Mouse (Mus musculus) myocyte (in vitro differentiated cells): Measurements from ENCODE around the gene Ust.

Source experiments
- E2F4 ChIP-seq: IDR thresholded peaks from one replicate; pipeline ENCODE4 v1.6.1; 2011; ENCODE audit warnings: mild to moderate bottlenecking, control low read depth, moderate library complexity; ENCODE audit not compliant: insufficient read depth
- MAX ChIP-seq: IDR thresholded peaks from one replicate; pipeline ENCODE4 v1.6.1; 2011; ENCODE audit warnings: low read depth, mild to moderate bottlenecking, control low read depth
- POLR2A ChIP-seq: IDR thresholded peaks from one replicate; pipeline ENCODE4 v1.6.1; 2011; ENCODE audit warnings: low read depth, mild to moderate bottlenecking, control low read depth, moderate library complexity; ENCODE audit not compliant: insufficient read length
- TCF12 ChIP-seq: IDR thresholded peaks from one replicate; pipeline ENCODE4 v1.6.1; 2011; ENCODE audit warnings: mild to moderate bottlenecking, control low read depth; ENCODE audit not compliant: poor library complexity, insufficient read depth, severe bottlenecking
- TCF3 ChIP-seq: IDR thresholded peaks from one replicate; pipeline ENCODE4 v1.6.1; 2011; ENCODE audit warnings: low read depth, control low read depth; ENCODE audit not compliant: insufficient read length
- USF1 ChIP-seq: IDR thresholded peaks from one replicate; pipeline ENCODE4 v1.6.1; 2011; ENCODE audit warnings: low read depth, mild to moderate bottlenecking, control low read depth, moderate library complexity

DNA sequence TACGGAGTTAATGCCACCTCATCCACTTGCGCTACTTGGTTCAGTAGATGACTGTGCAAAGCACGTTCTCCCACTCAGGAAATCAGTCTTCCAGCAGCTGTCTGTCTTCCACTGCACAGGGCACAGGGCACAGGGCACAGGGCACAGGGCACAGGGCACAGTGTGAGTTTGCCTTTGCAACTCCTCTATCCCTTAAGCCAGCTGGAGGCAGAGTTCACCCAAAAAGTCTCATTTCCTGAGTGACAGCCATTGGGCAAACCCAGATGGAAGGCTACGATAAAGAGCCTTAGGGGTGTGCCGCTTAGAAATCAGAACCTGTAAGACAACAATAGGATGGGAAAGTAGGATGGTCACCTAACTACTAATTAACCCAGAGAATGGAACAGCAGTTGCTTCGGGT is 322.9 kb downstream of the Ust start:
- TF ChIP-seq MAX (no peak), POLR2A (no peak), USF1 (no peak), TCF3 (no peak), TCF12 (no peak), E2F4 (no peak)
